Comparison of ENCODE assay signal across 8 mouse cellular contexts in genomic region chr4:150910164-150910951, GRCm38 (mm10). TPM values are rescaled to one million over a fixed set of nuclear protein-coding genes. Genes with fewer than 3 reads are reported as not detected.
DNase-seq lines count a peak whose midpoint lies in the region; ATAC-seq and TF ChIP-seq lines count a peak whose summit lies in the region.

No protein-coding gene starts in this region.

- H3K4me3 ChIP-seq in lung, adult 2 months (replicated peaks; ENCODE audit: extremely low read depth, low read depth, low read length), result peak overlapping the region; percentile 12
- H3K4me3 ChIP-seq in embryonic fibroblast, embryonic 13.5 days (ENCODE audit: insufficient read depth, low read length), result no peak overlapping the region
- no peak overlapping the region for H3K4me3 ChIP-seq in kidney, postnatal 0 days (replicated peaks; ENCODE audit: low read depth, low read length)
- H3K4me3 ChIP-seq in neural tube, embryonic 13.5 days, result peak overlapping the region; percentile 60

- H3K9ac ChIP-seq in kidney, postnatal 0 days (ENCODE audit: low read depth, low read length), result 0 out of 2 replicates have a peak overlapping the region, but pooled peaks have one; percentile 24
- H3K9ac ChIP-seq in neural tube, embryonic 13.5 days, result no peak overlapping the region

- no peaks in the 10 kb centered on the region for H3K27me3 ChIP-seq in kidney, postnatal 0 days (ENCODE audit: insufficient read depth, low read length)
- H3K27me3 ChIP-seq in neural tube, embryonic 13.5 days, result no peaks in the 10 kb centered on the region

- WGBS in lung, adult 2 months, result 84% methylated on average over 19 of the region's 19 CpGs
- 83% methylated on average over 19 of the region's 19 CpGs for WGBS in kidney, postnatal 0 days
- WGBS in neural tube, embryonic 13.5 days, result 87% methylated on average over 19 of the region's 19 CpGs

- peaks cover 15% of the 10 kb centered on the region for H3K4me1 ChIP-seq in lung, adult 2 months (ENCODE audit: control insufficient read depth, insufficient read depth, low read length)
- H3K4me1 ChIP-seq in embryonic fibroblast, embryonic 13.5 days (ENCODE audit: control insufficient read depth, insufficient read depth, low read length), result peaks cover 5% of the 10 kb centered on the region
- peaks cover 12% of the 10 kb centered on the region; the same call in 1 of the 2 replicates for H3K4me1 ChIP-seq in kidney, postnatal 0 days (replicated peaks; ENCODE audit: insufficient read depth, low read length)
- peaks cover 38% of the 10 kb centered on the region for H3K4me1 ChIP-seq in neural tube, embryonic 13.5 days (replicated peaks)

- ATAC-seq in kidney, postnatal 0 days (replicated peaks; ENCODE audit: low FRiP score, low read depth), result no peak
- peak; percentile 17; the same call in 1 of the 2 replicates for ATAC-seq in neural tube, embryonic 13.5 days (ENCODE audit: low read depth)

- TF ChIP-seq CTCF in lung, adult 2 months (IDR thresholded peaks at IDR 0.05; ENCODE audit: insufficient read depth, low read length), result no peak
- no peak for TF ChIP-seq CTCF in embryonic fibroblast, embryonic 13.5 days (IDR thresholded peaks at IDR 0.05; ENCODE audit: borderline replicate concordance, insufficient read depth, low read length)
- TF ChIP-seq CTCF in kidney, postnatal 0 days (IDR thresholded peaks at IDR 0.05; ENCODE audit: low read depth), result no peak; the same call in 1 of the 2 replicates

- TF ChIP-seq POLR2A in lung, adult 2 months (IDR thresholded peaks at IDR 0.05; ENCODE audit: borderline replicate concordance, extremely low read depth, low read depth, low read length), result no peak
- TF ChIP-seq POLR2A in embryonic fibroblast, embryonic 13.5 days (IDR thresholded peaks at IDR 0.05; ENCODE audit: low read depth, low read length), result no peak

- H3K27ac ChIP-seq in embryonic fibroblast, embryonic 13.5 days (ENCODE audit: insufficient read depth, low read length), result peak overlapping the region; percentile 50
- H3K27ac ChIP-seq in kidney, postnatal 0 days, result peak overlapping the region; percentile 97; the same call in 1 of the 2 replicates
- peak overlapping the region; percentile 59 for H3K27ac ChIP-seq in neural tube, embryonic 13.5 days (replicated peaks)

- intact Hi-C loops in left cerebral cortex, postnatal 10 days (cut with DNase I), result no loop called here

- H3K9me3 ChIP-seq in kidney, postnatal 0 days (replicated peaks; ENCODE audit: low read length), result no peaks in the 10 kb centered on the region
- H3K9me3 ChIP-seq in neural tube, embryonic 13.5 days, result no peaks in the 10 kb centered on the region

- H3K4me2 ChIP-seq in kidney, postnatal 0 days (ENCODE audit: low read length), result peak overlapping the region; percentile 32; the same call in 1 of the 2 replicates
- peak overlapping the region; percentile 81 for H3K4me2 ChIP-seq in neural tube, embryonic 13.5 days

- DNase-seq in lung, adult 2 months, result no peak
- DNase-seq in lung, postnatal 36 days, result no peak
- no peak for DNase-seq in kidney, postnatal 0 days (ENCODE audit: low spot score)
- no peak for DNase-seq in left cerebral cortex, postnatal 10 days (ENCODE audit: extremely low spot score in 1 of 2, low spot score in 2 of 2)
- no peak for DNase-seq in spleen, postnatal 14 days (ENCODE audit: low spot score in 2 of 2)
- DNase-seq in frontal cortex, adult 2 months (ENCODE audit: extremely low spot score in 1 of 2, low spot score in 1 of 2), result no peak

- peaks cover 3% of the 10 kb centered on the region; the same call in 1 of the 2 replicates for H3K36me3 ChIP-seq in kidney, postnatal 0 days (ENCODE audit: insufficient read depth, low read length)
- H3K36me3 ChIP-seq in neural tube, embryonic 13.5 days, result peaks cover 19% of the 10 kb centered on the region

RNA-seq across cellular contexts. Expression of gene Park7, which starts 3.9 kb away (rescaled TPM):
- 80.9 and 112 TPM in 2 replicates for polyA plus RNA-seq in lung, adult 2 months (2012; rRNA removed)
- polyA plus RNA-seq in embryonic fibroblast, embryonic 13.5 days (2011; ENCODE audit: insufficient read length, low read depth, missing spikeins), result 102 and 121 TPM in 2 replicates
- 419 and 424 TPM in 2 replicates for polyA plus RNA-seq in kidney, postnatal 0 days (2015; fragmentation: Nextera tagmentation; extraction: Ambion mirVana)
- polyA plus RNA-seq in neural tube, embryonic 13.5 days (2015; fragmentation: Nextera tagmentation; extraction: Ambion mirVana), result 369 and 374 TPM in 2 replicates
- total RNA-seq in left cerebral cortex, postnatal 10 days (2021), result 100 to 1,000 TPM; 213 to 216 TPM
- 306 and 313 TPM in 2 replicates for polyA plus RNA-seq in frontal cortex, adult 2 months (2012; rRNA removed)

RNA-seq across cellular contexts. Expression of gene Tnfrsf9, which starts 4.0 kb away (rescaled TPM):
- polyA plus RNA-seq in lung, adult 2 months (2012; rRNA removed), result 0.54 and 1.0 TPM in 2 replicates
- 0.33 and 0.58 TPM in 2 replicates for polyA plus RNA-seq in embryonic fibroblast, embryonic 13.5 days (2011; ENCODE audit: insufficient read length, low read depth, missing spikeins)
- polyA plus RNA-seq in kidney, postnatal 0 days (2015; fragmentation: Nextera tagmentation; extraction: Ambion mirVana), result 0.13 TPM in 2 replicates
- polyA plus RNA-seq in neural tube, embryonic 13.5 days (2015; fragmentation: Nextera tagmentation; extraction: Ambion mirVana), result 0.29 and 0.50 TPM in 2 replicates
- under 1 TPM; 0.36 to 0.47 TPM for total RNA-seq in left cerebral cortex, postnatal 10 days (2021)
- 1.3 and 2.6 TPM in 2 replicates for polyA plus RNA-seq in frontal cortex, adult 2 months (2012; rRNA removed)

RNA-seq across cellular contexts. Expression of gene Errfi1, which starts 56.6 kb away (rescaled TPM):
- polyA plus RNA-seq in lung, adult 2 months (2012; rRNA removed), result 53.7 and 85.0 TPM in 2 replicates
- 83.1 and 105 TPM in 2 replicates for polyA plus RNA-seq in embryonic fibroblast, embryonic 13.5 days (2011; ENCODE audit: insufficient read length, low read depth, missing spikeins)
- 34.1 and 35.5 TPM in 2 replicates for polyA plus RNA-seq in kidney, postnatal 0 days (2015; fragmentation: Nextera tagmentation; extraction: Ambion mirVana)
- 57.9 and 60.4 TPM in 2 replicates for polyA plus RNA-seq in neural tube, embryonic 13.5 days (2015; fragmentation: Nextera tagmentation; extraction: Ambion mirVana)
- 10 to 100 TPM; 19.8 to 23.7 TPM for total RNA-seq in left cerebral cortex, postnatal 10 days (2021)
- 21.6 and 22.3 TPM in 2 replicates for polyA plus RNA-seq in frontal cortex, adult 2 months (2012; rRNA removed)

Comparison
In these comparisons a context has a peak if more than half of its experiments do, and no peak if none do; other contexts are left out.
1. H3K4me3 ChIP-seq: peak in lung, adult 2 months (single experiment) and neural tube, embryonic 13.5 days (single experiment); none in embryonic fibroblast, embryonic 13.5 days (single experiment) and kidney, postnatal 0 days (single experiment).
2. Peak in every context shown above with its lines, with median percentiles within 50 percentile points of each other: H3K27ac ChIP-seq.